Mouse (Mus musculus): ENCODE measurements around the gene Tob2. TPM values are rescaled to one million over a fixed set of nuclear protein-coding genes. Genes with fewer than 3 reads are reported as not detected.

Tob2 gene
- polyA plus RNA-seq, 1 experiment, result 37.9 TPM

DNA sequence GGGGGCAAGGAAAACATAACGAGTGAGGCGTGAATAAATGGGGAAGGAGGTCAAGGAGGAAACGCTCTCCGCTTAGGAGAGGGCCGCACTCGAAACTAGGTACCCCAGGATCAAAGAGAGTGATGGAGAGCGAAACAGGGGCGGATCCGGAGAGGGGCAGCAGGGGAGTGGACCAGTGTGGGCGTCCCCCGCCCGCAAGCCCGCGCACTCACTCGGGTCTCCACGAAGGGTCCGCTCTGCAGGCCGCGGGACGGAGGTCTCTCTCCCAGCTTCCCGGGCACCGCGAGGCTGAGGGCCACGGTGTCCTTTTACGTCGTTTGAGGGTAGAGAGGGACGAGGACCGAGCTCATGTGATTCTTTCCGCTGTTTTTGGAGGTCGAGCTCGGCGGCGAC is 876 bp downstream of the Tob2 start:
- peaks cover 52% of the 10 kb centered on the region for H3K79me2 ChIP-seq (ENCODE audit: control insufficient read depth, insufficient read depth)
- H3K4me2 ChIP-seq (ENCODE audit: low read depth), result peak overlapping the region; percentile 77
- no peaks in the 10 kb centered on the region for H3K27me3 ChIP-seq (ENCODE audit: control insufficient read depth, insufficient read depth, insufficient read length)
- H3K36me3 ChIP-seq (ENCODE audit: control insufficient read depth, insufficient read depth), result no peaks in the 10 kb centered on the region
- TF ChIP-seq E2F4 (IDR thresholded peaks at IDR 0.05; ENCODE audit: insufficient read depth) (no peak), MYOG (IDR thresholded peaks at IDR 0.05; ENCODE audit: control insufficient read depth in 1 of 3, insufficient read depth in 1 of 3, insufficient read length in 2 of 3, low read depth in 2 of 3) (no peak), MAX (IDR thresholded peaks at IDR 0.05; ENCODE audit: low read depth) (no peak), TCF3 (IDR thresholded peaks at IDR 0.05; ENCODE audit: insufficient read length, low read depth) (no peak), CEBPB (IDR thresholded peaks at IDR 0.05; ENCODE audit: insufficient read depth, poor library complexity, severe bottlenecking) (no peak), TCF12 (IDR thresholded peaks at IDR 0.05; ENCODE audit: insufficient read depth, poor library complexity, severe bottlenecking) (no peak), POLR2A (IDR thresholded peaks at IDR 0.05; ENCODE audit: insufficient read length, low read depth) (no peak), POLR2AphosphoS2 (IDR thresholded peaks at IDR 0.05; ENCODE audit: insufficient read length, low read depth) (no peak), MYOD1 (IDR thresholded peaks at IDR 0.05; ENCODE audit: control insufficient read depth in 1 of 3, insufficient read length in 2 of 3, low read depth in 2 of 3) (no peak), SRF (IDR thresholded peaks at IDR 0.05; ENCODE audit: control insufficient read depth, insufficient read length, low read depth) (no peak), REST (IDR thresholded peaks at IDR 0.05; ENCODE audit: insufficient read depth, insufficient read length) (no peak), USF1 (IDR thresholded peaks at IDR 0.05; ENCODE audit: low read depth) (no peak)
- H3ac ChIP-seq (ENCODE audit: control insufficient read depth, insufficient read length), result peak overlapping the region; percentile 26
- H3K4me3 ChIP-seq, result peak overlapping the region; percentile 88

DNA sequence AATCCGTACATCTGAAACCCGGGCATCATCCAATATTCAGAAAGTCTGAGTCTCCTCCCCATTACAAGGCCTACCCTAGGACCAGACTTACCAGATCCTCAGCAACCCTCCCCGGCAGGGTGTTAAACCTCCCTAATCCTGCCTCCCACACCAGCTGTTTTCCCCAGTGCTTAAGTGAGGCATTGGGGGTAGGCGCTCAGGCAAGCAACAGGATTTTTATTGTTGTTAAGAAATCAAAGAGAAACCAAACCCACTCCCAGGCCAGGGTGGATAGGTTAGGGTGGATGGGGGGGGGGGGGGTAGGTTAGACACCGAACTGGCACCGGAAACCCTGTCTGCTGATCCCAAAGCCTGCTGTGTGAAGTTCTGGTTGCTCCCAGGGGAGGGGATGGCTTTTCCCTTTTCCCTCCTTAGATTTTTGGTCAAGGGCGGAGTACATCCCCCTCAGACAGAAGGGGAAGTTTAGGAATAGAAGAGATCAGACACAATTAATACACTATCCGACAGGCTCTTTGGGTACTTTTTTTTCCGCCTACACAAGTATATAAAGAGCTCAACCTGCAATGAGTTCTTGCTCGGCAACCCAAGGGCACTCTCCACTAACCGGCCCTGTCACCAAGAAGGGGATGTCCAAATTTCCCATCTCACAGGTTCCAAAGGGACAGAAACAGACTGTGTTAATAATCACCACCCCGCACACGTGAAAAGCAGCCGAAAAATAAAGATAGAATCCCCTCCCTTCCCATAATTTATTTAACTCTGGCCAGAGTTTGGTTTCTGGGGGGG is 1.5 kb downstream of the Tob2 start:
- H3K4me3 ChIP-seq, result peak overlapping the region; percentile 88
- no peaks in the 10 kb centered on the region for H3K36me3 ChIP-seq (ENCODE audit: control insufficient read depth, insufficient read depth)
- peaks cover 58% of the 10 kb centered on the region for H3K79me2 ChIP-seq (ENCODE audit: control insufficient read depth, insufficient read depth)
- no peaks in the 10 kb centered on the region for H3K27me3 ChIP-seq (ENCODE audit: control insufficient read depth, insufficient read depth, insufficient read length)
- H3K4me2 ChIP-seq (ENCODE audit: low read depth), result peak overlapping the region; percentile 77
- peak overlapping the region; percentile 26 for H3ac ChIP-seq (ENCODE audit: control insufficient read depth, insufficient read length)
- TF ChIP-seq CEBPB (IDR thresholded peaks at IDR 0.05; ENCODE audit: insufficient read depth, poor library complexity, severe bottlenecking), result no peak
- TF ChIP-seq REST (IDR thresholded peaks at IDR 0.05; ENCODE audit: insufficient read depth, insufficient read length), result no peak
- TF ChIP-seq USF1 (IDR thresholded peaks at IDR 0.05; ENCODE audit: low read depth), result no peak
- no peak for TF ChIP-seq TCF12 (IDR thresholded peaks at IDR 0.05; ENCODE audit: insufficient read depth, poor library complexity, severe bottlenecking)
- peak; percentile 12 to 52 (median 36) for TF ChIP-seq MYOD1 (IDR thresholded peaks at IDR 0.05; ENCODE audit: control insufficient read depth in 1 of 3, insufficient read length in 2 of 3, low read depth in 2 of 3)
- TF ChIP-seq POLR2A (IDR thresholded peaks at IDR 0.05; ENCODE audit: insufficient read length, low read depth), result peak; percentile 29
- TF ChIP-seq POLR2AphosphoS2 (IDR thresholded peaks at IDR 0.05; ENCODE audit: insufficient read length, low read depth), result no peak
- TF ChIP-seq SRF (IDR thresholded peaks at IDR 0.05; ENCODE audit: control insufficient read depth, insufficient read length, low read depth), result no peak
- no peak for TF ChIP-seq MAX (IDR thresholded peaks at IDR 0.05; ENCODE audit: low read depth)
- no peak for TF ChIP-seq TCF3 (IDR thresholded peaks at IDR 0.05; ENCODE audit: insufficient read length, low read depth)
- peak in 2 of 3 experiments; percentile 68 to 80 for TF ChIP-seq MYOG (IDR thresholded peaks at IDR 0.05; ENCODE audit: control insufficient read depth in 1 of 3, insufficient read depth in 1 of 3, insufficient read length in 2 of 3, low read depth in 2 of 3)
- no peak for TF ChIP-seq E2F4 (IDR thresholded peaks at IDR 0.05; ENCODE audit: insufficient read depth)

DNA sequence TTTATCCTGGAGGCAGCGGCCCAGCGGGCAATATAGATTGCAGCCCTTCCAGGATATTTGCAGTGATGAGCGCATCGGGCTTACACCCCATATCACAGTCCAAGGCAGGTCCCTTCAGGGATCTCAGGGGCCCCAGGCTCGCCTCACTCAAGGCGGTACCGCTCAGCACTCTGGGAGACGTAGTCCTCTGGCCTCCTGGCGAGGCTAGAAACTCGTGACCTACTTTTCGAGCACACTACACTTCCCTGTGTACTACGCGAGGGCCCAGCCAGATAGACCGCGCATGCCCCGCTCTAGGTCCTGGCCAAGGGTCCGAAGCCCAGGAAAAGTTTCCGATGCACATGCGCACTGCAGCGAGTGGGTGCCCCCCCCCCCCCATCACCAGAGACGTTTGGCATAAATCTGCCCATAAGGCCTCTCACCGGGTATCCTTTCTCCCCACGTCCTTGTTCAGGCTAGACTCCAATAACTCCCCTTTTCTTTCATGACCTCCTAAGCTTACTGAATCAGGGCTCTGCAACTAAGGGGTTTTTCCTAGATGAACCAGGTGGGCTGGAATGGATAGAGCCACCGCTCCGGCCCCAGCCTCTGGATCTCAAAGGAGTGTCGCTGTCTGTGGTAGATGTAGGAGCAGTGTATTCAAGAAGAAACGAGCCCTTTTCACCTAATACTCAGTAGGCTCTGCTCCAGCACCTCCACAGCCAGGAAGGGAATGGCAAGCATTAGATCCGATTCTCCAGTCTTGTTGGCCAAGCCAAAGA is 2.4 kb downstream of the Tob2 start:
- H3K4me2 ChIP-seq (ENCODE audit: low read depth), result peak overlapping the region; percentile 77
- no peaks in the 10 kb centered on the region for H3K27me3 ChIP-seq (ENCODE audit: control insufficient read depth, insufficient read depth, insufficient read length)
- peak overlapping the region; percentile 88 for H3K4me3 ChIP-seq
- peaks cover 6% of the 10 kb centered on the region for H3K36me3 ChIP-seq (ENCODE audit: control insufficient read depth, insufficient read depth)
- TF ChIP-seq POLR2A (IDR thresholded peaks at IDR 0.05; ENCODE audit: insufficient read length, low read depth) (peak; percentile 44), TCF3 (IDR thresholded peaks at IDR 0.05; ENCODE audit: insufficient read length, low read depth) (no peak), POLR2AphosphoS2 (IDR thresholded peaks at IDR 0.05; ENCODE audit: insufficient read length, low read depth) (peak; percentile 78), MAX (IDR thresholded peaks at IDR 0.05; ENCODE audit: low read depth) (no peak), TCF12 (IDR thresholded peaks at IDR 0.05; ENCODE audit: insufficient read depth, poor library complexity, severe bottlenecking) (no peak)
- peak overlapping the region; percentile 26 for H3ac ChIP-seq (ENCODE audit: control insufficient read depth, insufficient read length)
- peaks cover 67% of the 10 kb centered on the region for H3K79me2 ChIP-seq (ENCODE audit: control insufficient read depth, insufficient read depth)

DNA sequence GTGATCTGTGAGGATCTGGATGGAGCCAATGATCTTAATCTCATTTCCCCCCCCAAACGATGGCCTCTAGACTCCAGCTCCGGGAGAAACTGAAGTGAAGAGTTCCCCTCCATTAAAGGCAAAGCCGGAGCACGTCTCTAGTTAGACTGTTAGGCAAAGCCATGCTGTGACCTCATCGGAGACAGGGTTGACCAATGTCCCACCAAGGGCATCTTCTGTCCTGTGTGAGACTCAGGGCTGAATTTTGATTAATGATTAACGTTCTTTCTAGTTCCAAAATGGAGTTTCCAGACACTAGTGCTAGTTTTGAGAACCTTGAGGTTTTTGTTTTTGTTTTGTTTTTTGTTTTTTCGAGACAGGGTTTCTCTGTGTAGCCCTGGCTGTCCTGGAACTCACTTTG is 5.5 kb downstream of the Tob2 start:
- no peak for TF ChIP-seq POLR2A (IDR thresholded peaks at IDR 0.05; ENCODE audit: insufficient read length, low read depth)
- TF ChIP-seq TCF12 (IDR thresholded peaks at IDR 0.05; ENCODE audit: insufficient read depth, poor library complexity, severe bottlenecking), result no peak
- TF ChIP-seq REST (IDR thresholded peaks at IDR 0.05; ENCODE audit: insufficient read depth, insufficient read length), result no peak
- TF ChIP-seq MYOD1 (IDR thresholded peaks at IDR 0.05; ENCODE audit: control insufficient read depth in 1 of 3, insufficient read length in 2 of 3, low read depth in 2 of 3), result no peak
- no peak for TF ChIP-seq MYOG (IDR thresholded peaks at IDR 0.05; ENCODE audit: control insufficient read depth in 1 of 3, insufficient read depth in 1 of 3, insufficient read length in 2 of 3, low read depth in 2 of 3)
- TF ChIP-seq MAX (IDR thresholded peaks at IDR 0.05; ENCODE audit: low read depth), result no peak
- no peak for TF ChIP-seq USF1 (IDR thresholded peaks at IDR 0.05; ENCODE audit: low read depth)
- no peak for TF ChIP-seq CEBPB (IDR thresholded peaks at IDR 0.05; ENCODE audit: insufficient read depth, poor library complexity, severe bottlenecking)
- H3ac ChIP-seq (ENCODE audit: control insufficient read depth, insufficient read length), result no peak overlapping the region
- no peaks in the 10 kb centered on the region for H3K27me3 ChIP-seq (ENCODE audit: control insufficient read depth, insufficient read depth, insufficient read length)
- no peak overlapping the region for H3K4me3 ChIP-seq
- no peak overlapping the region for H3K4me2 ChIP-seq (ENCODE audit: low read depth)
- H3K79me2 ChIP-seq (ENCODE audit: control insufficient read depth, insufficient read depth), result peaks cover 75% of the 10 kb centered on the region
- H3K36me3 ChIP-seq (ENCODE audit: control insufficient read depth, insufficient read depth), result peaks cover 19% of the 10 kb centered on the region
